Mouse (Mus musculus) liver, postnatal 0 days (tissue): ENCODE measurements around the gene Mfrp. TPM values are rescaled to one million over a fixed set of nuclear protein-coding genes. Genes with fewer than 3 reads are reported as not detected.

Experiments
- ATAC-seq: fragments of 200-750 bp; cut with Nextera tagmentation; 2 replicates; pipeline ENCODE4 v1.8.0; 2017; ENCODE audit warnings: mild to moderate bottlenecking, moderate library complexity
- DNase-seq: peaks from one replicate; pipeline ENCODE4 v3.0.0-alpha.2; 2016
- H3K27ac ChIP-seq: fragments of 300-500 bp; sonication (generic); 2 replicates; pipeline ENCODE4 v1.5.1; 2014; ENCODE audit warnings: antibody characterized with exemption, moderate library complexity, mild to moderate bottlenecking, low read depth
- H3K27me3 ChIP-seq: fragments of 300-500 bp; sonication (generic); 2 replicates; pipeline ENCODE4 v1.6.1; 2014; ENCODE audit warnings: low read length, control low read depth, mixed read lengths; ENCODE audit not compliant: insufficient read depth
- H3K36me3 ChIP-seq: fragments of 300-500 bp; sonication (generic); replicated peaks from 2 replicates; pipeline ENCODE4 v1.6.1; 2014; ENCODE audit warnings: mild to moderate bottlenecking, control low read depth, low read length, moderate library complexity, mixed read lengths; ENCODE audit not compliant: insufficient read depth
- H3K4me1 ChIP-seq: fragments of 300-500 bp; sonication (generic); 2 replicates; pipeline ENCODE4 v1.6.1; 2014; ENCODE audit warnings: antibody characterized with exemption, mild to moderate bottlenecking, control low read depth; ENCODE audit not compliant: insufficient read depth
- H3K4me2 ChIP-seq: fragments of 300-500 bp; sonication (generic); 2 replicates; pipeline ENCODE4 v1.6.1; 2014; ENCODE audit warnings: low read depth, mild to moderate bottlenecking, low read length, moderate library complexity, mixed read lengths
- H3K4me3 ChIP-seq: fragments of 300-500 bp; sonication (generic); 2 replicates; pipeline ENCODE4 v1.5.1; 2014; ENCODE audit warnings: low read depth, low read length
- H3K9ac ChIP-seq: fragments of 300-500 bp; sonication (generic); replicated peaks from 2 replicates; pipeline ENCODE4 v1.6.1; 2014; ENCODE audit warnings: mild to moderate bottlenecking, moderate library complexity
- H3K9me3 ChIP-seq: fragments of 300-500 bp; sonication (generic); 2 replicates; pipeline ENCODE4 v1.6.1; 2016; ENCODE audit warnings: mild to moderate bottlenecking, control low read depth, low read length, mixed read lengths
- CTCF ChIP-seq: sonication (generic); IDR thresholded peaks from 2 replicates; pipeline ENCODE4 v1.5.1; 2016; ENCODE audit warnings: antibody characterized with exemption, low read depth
- EP300 ChIP-seq: IDR thresholded peaks from 2 replicates; pipeline ENCODE4 v1.6.1; 2016; ENCODE audit warnings: antibody characterized with exemption, low read depth, mild to moderate bottlenecking
- WGBS: fragments of 180-500 bp; shearing (Covaris S2); extraction: QIAGEN DNeasy Blood & Tissue Kit; methylation state at CpG from one replicate; pipeline ENCODE4 v1.1.7; 2014; ENCODE audit not compliant: insufficient replicate concordance; 5-methylcytosine and 5-hydroxymethylcytosine counted together
- polyA plus RNA-seq: library from polyadenylated mRNA; unstranded; fragments of >200 nt; fragmentation: Nextera tagmentation; extraction: Ambion mirVana; gene quantifications from 2 replicates; pipeline ENCODE4 v1.2.1, GENCODE M21; 2015

The Mfrp gene
- polyA plus RNA-seq, 1 experiment from 2014 or later: not detected

- no peaks in the 10 kb centered on the region for H3K4me1 ChIP-seq
- H3K27me3 ChIP-seq: no peaks in the 10 kb centered on the region
- no peak for DNase-seq
- no peaks in the 10 kb centered on the region for H3K9me3 ChIP-seq
- H3K36me3 ChIP-seq: peaks cover 26% of the 10 kb centered on the region
- TF ChIP-seq EP300 (no peak), CTCF (no peak)
- no peak overlapping the region for H3K4me2 ChIP-seq
- no peak overlapping the region for H3K9ac ChIP-seq
- H3K27ac ChIP-seq: no peak overlapping the region
- no peak overlapping the region for H3K4me3 ChIP-seq
- no peak for ATAC-seq
Observed at GRCm38 (mm10) chr9:44144718-44145060, 43.2 kb downstream of the Mfrp start.

DNA sequence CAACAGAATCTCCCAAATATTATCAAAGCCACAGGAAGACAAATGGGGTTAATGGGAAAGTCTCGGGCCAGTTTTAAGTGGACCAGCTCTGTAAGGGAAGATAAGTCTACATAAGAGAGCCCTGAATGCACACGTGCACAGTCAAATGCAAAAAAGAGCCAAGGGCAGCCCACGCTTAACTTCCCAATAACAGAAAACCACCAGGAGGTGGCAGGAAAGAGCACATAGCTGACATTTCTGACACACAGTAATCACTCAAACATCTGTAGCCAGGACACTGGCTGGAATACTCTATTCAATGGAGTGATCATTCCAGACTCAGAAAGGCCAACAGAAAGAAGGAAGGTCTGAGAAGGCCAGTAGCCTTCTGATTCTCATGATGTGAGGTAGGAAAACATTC is 45.8 kb downstream of the Mfrp start:
- H3K4me3 ChIP-seq: no peak overlapping the region
- DNase-seq (no peak), ATAC-seq (no peak)
- H3K36me3 ChIP-seq: peaks cover 27% of the 10 kb centered on the region
- H3K4me1 ChIP-seq: no peaks in the 10 kb centered on the region
- peak; percentile 65 for TF ChIP-seq CTCF
- no peak for TF ChIP-seq EP300
- no peak overlapping the region for H3K27ac ChIP-seq
- 47% methylated on average over 3 of the region's 3 CpGs for WGBS
- no peak overlapping the region for H3K4me2 ChIP-seq
- H3K27me3 ChIP-seq: no peaks in the 10 kb centered on the region
- H3K9ac ChIP-seq: no peak overlapping the region
- H3K9me3 ChIP-seq: no peaks in the 10 kb centered on the region

Other genes with a start within 250 kb of the Mfrp start
- 0.39 and 0.85 TPM in 2 replicates for gene Thy1, start 58.3 kb upstream of the Mfrp start, polyA plus RNA-seq
- gene Usp2, start 34.7 kb upstream of the Mfrp start, polyA plus RNA-seq: 2.9 and 3.8 TPM in 2 replicates
- gene C1qtnf5, start 5.5 kb downstream of the Mfrp start, polyA plus RNA-seq: 1.0 and 1.3 TPM in 2 replicates
- not detected in 2 replicates for gene Gm49380, start 11.8 kb downstream of the Mfrp start, polyA plus RNA-seq
- 17.9 and 18.8 TPM in 2 replicates for gene Rnf26, start 11.8 kb downstream of the Mfrp start, polyA plus RNA-seq
- gene Mcam, start 32.7 kb downstream of the Mfrp start, polyA plus RNA-seq: 4.2 and 4.5 TPM in 2 replicates
- 3.1 and 4.0 TPM in 2 replicates for gene Cbl, start 132.3 kb downstream of the Mfrp start, polyA plus RNA-seq
- not detected in 2 replicates for gene Ccdc153, start 138.9 kb downstream of the Mfrp start, polyA plus RNA-seq
- gene Pdzd3, start 149.7 kb downstream of the Mfrp start, polyA plus RNA-seq: 0.08 TPM in 1 of 2 replicates, not detected in the other
- 4.6 and 5.6 TPM in 2 replicates for gene Nlrx1, start 166.9 kb downstream of the Mfrp start, polyA plus RNA-seq
- gene Abcg4, start 186.9 kb downstream of the Mfrp start, polyA plus RNA-seq: 4.2 TPM in 2 replicates
- gene Hinfp, start 203.9 kb downstream of the Mfrp start, polyA plus RNA-seq: 4.5 and 6.3 TPM in 2 replicates
- gene C2cd2l, start 218.6 kb downstream of the Mfrp start, polyA plus RNA-seq: 10.1 and 11.4 TPM in 2 replicates
- gene Dpagt1, start 224.3 kb downstream of the Mfrp start, polyA plus RNA-seq: 19.0 and 19.4 TPM in 2 replicates
- 152 and 164 TPM in 2 replicates for gene H2afx, start 233.0 kb downstream of the Mfrp start, polyA plus RNA-seq
- gene Hmbs, start 242.5 kb downstream of the Mfrp start, polyA plus RNA-seq: 517 and 539 TPM in 2 replicates